Mouse (Mus musculus) liver (tissue): Measurements from ENCODE around the gene Cept1.
A peak's percentile ranks its signal among the peaks of the same experiment; 100 is the strongest.
"Not testable (repeated sequence)": the region's sequence is repeated elsewhere in the genome, so short reads cannot be mapped to it uniquely, and the experiment has no call there.

Experiments used
- DNase-seq: peaks from one replicate; pipeline ENCODE4 v3.0.0-alpha.2; 2020; ENCODE audit warnings: mixed read lengths

The Cept1 gene

DNA sequence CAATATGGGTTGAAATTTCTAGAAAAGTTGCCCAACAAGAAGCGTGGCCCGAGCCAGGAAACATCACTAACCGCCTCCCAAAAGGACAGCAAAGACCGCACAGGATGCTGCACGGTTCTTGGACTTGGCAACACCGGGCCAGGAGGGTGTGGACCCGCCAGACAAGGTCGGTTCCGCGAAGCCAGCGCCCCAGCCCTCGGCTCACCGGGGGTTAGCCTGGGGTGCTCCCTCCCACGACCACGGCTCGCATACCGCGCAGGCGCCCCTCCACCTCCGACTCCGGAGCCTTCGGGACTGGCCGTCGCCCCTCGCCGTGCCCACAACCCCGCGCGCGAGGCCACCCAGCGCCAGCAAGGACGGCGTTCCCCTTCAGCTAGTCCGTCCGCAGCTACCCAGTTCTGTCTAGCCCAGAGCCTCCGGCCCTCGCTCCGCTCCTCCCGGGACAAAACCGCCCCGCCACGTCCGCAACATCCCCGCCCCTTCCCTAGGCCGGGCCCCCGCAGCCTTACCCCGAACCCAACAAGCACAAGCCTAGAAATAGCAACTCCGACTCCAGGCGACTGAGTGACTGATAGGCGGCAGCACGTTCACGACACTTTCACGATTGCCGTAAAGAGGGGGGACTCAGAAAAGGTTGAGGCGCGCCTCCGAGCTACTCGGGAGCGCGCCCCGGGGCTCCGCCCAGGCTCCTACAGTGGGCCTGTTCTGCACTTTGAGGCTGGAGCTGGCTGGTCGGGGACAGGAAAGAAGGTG, at the start of gene Cept1, which contains the start of gene Dram2:
Gene Cept1, minus strand, starts transcription at position 632 of the 753 bp plus-strand sequence.
Gene Dram2, plus strand, starts transcription at position 628 of the 753 bp plus-strand sequence.
- peak; percentile 92 for DNase-seq

DNA sequence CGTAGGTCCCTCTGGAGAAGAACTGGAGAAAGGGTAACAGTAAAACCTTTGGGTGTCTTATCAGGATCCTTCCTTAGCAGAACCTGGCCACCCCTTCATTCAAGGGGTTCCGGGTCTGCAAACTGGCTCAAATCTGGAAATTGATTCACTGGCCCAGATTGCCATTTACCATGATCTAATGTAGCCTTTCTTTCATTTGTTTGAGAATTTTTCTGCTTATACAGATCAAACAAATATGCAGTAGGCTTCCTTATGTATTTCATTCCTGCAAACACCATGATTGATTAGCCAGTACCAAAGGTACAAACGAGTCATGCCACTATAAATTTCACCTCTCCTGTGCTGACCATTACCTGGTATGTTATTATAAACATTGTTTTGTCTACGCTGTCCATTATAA, 46.0 kb upstream of the Cept1 start:
- not testable (repeated sequence) for DNase-seq

GRCm38 (mm10) chr3:106579296-106579695, 31.7 kb upstream of the Cept1 start:
- DNase-seq = no peak

GRCm38 (mm10) chr3:106573191-106573590, 25.6 kb upstream of the Cept1 start:
- DNase-seq = no peak

GRCm38 (mm10) chr3:106565876-106566275, 18.3 kb upstream of the Cept1 start:
- no peak for DNase-seq

DNA sequence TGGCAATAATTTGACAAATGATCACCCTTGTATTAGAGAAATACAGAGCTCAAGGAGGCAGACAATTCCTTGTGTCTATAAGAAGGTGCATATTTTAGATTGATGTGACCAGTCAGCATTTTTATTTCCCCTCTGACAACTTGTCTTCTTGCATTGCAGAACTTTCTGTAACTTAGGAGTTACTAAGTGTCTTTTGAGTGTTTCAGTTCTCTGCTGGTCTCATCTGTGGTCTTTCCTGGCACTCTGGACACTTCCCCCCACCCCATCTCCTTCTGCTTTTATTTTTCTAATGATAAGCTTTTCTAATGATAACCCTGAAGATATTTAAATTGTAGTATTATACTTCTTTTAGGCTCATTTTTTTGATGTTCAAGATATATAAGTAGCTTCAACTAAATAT, 10.7 kb upstream of the Cept1 start:
- no peak for DNase-seq

GRCm38 (mm10) chr3:106555743-106556250, 8.2 kb upstream of the Cept1 start:
- no peak for DNase-seq

DNA sequence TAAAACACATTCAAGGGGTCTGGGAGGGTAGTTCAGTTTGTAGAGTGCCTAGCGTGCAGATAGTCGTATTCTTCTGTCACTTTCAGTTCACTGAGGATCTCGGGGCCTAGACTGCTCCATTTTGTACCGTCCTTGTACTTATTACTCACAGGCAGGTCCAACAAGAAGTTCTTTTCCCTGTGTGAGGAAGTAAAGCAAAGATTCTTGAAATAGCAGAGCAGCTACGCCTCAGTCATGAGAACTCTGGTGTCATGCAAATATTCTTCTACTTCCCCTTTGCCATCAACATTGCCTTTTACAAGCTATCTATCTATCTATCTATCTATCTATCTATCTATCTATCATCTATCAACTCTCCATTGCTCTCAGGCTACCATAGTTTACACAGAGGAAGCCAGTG, 5.8 kb upstream of the Cept1 start:
- DNase-seq = no peak

DNA sequence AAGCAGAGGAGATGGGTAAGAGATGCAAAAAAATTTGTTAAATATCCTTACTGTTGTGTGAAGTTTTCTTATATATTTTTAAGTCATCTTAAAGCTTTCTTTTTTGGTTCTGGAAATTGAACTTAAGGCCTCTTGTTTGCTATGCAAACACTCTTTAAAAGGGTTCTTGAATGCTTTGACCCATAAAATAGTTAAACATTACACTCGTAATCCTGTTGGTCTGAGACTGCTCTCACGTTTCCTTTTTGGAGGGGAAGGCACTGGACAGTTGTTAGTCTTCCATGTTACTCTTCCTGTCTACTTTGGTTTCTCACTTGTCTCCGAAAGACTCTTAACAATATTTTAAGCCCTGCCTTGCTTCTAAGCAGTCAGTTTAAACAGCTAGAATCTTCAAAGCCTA, 1.4 kb upstream of the Cept1 start:
- no peak for DNase-seq

DNA sequence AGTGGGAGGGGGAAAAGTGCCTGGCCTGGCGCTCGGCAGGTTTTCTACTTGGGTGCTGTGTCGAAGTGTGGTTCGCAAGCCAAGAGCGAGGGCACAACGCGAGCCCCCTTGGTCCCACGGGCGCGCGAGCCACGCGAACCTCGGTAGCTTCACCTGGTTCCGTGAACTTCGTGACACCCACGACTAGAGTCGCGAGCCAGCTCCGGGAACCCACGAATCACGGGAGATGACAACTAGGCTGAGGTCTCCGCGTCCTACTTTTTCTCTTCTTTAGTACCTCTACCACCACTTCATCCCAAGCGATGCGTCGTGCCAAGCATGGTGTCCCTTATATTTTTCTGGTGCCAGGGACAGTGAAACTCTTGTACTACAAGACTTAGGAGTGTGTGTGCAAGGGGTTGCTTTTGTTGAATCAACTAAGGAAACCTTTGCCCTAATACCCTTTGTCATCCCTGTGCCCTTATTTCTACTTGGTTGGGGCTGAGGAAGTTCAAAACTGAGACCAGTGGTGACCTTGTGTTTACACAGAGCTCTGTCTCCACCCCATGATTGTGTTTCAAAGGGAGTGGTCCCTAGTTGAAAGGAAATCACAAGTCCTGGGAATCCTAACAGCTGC, 430 bp upstream of the Cept1 start:
- DNase-seq = no peak

DNA sequence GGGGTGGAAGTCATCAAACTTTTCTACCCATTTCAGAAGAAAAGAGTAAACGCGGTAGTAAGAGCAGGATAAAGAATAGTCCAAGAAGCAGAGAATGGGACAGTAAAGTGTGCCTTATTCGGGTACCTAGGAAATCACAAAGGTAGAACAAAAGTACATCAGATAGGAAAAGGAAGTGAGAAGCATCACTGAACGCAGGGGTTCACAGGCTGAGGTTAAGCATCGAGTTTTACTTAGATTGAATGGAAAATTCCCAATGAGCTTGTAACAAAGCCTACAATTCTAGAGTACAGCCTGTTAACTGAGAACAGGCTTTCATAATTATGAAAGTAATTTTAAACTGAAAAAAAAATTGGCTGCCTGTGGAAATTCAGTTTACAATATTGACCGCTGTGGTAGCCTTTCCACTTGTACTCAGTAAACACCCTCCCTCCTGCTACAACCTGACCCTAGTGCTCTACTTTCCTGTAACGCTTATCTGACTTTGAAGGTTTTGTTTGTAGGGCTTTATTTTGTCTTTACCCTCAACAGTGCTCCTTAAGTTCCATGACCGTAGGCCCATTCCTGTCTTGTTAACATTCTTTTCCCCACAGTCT, 2.8 kb downstream of the Cept1 start:
- DNase-seq = no peak

DNA sequence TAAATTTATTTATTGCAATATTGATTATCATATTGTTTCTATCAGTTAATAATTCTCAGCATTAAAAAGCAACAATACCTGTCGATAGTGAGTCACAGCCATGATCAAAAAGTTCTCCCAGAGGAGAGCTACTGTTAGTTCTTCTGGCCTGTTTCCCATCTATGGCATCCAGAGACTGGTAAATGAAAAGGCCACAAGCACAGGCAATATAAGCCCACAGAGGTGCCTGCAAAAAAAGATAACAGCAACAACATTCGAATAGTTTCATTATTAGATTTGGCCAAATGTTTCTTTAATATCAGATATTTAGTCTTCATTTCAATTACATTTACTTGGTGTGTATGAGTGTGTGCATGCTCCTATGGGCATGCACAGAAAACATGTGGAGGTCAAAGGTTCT, 14.3 kb downstream of the Cept1 start:
- DNase-seq = no peak

GRCm38 (mm10) chr3:106528032-106528431, 19.6 kb downstream of the Cept1 start:
- DNase-seq = no peak

- no peak for DNase-seq
Observed at GRCm38 (mm10) chr3:106526411-106526810, 21.2 kb downstream of the Cept1 start.

DNA sequence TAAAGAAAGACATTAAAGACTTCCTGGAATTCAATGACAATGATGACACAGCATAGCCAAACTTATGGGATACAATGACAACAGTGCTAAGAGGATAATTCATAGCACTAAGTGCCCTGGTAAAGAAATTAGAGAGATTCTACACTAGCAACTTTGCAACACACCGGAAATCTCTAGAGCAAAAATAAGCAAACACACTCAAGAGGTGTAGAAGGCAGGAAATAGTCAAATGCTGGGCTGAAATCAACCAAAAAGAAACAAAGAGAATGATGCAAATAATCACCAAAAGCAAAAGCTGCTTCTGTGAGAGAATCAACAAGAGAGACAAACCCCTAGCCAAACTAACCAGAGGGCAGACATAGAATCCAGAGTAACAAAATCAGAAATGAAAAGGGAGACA, 24.9 kb downstream of the Cept1 start:
- DNase-seq = no peak

DNA sequence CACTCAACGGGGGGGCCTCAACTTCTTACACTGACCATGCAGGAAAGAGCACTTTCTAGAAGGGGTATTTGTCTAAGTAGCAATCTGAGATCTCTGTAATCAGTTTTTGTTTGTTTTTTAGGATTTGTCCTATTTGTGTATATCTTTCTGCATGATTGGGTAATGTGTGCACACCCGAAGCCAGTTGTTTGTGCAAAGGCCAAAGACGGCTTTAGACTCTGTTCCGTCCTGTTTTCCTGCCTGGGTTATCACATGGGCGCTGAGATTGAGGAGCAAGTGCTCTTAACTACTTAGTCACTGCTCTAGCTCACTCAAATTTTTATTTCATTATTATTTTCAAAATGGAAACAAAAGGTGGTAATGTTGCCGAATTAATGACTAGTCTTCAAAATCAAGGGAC, 32.6 kb downstream of the Cept1 start:
- DNase-seq = peak; percentile 9

DNA sequence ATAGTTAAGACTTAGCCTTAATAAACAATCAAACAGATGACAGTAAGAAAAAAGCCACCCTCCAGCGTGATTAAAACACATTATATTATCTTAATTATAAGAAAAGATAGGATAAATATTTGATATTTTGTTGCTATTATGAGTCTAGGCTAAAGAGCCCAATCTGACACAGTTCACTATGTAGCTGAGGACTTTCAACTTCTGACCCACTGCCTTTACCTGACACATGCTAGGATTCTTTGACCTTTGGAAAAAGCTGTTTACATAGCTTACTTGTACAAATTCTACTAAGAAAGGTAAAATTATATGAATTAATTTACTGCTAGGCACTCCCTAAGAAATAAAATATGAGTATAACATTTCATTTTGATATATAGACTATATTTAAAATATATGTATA, 36.9 kb downstream of the Cept1 start:
- DNase-seq = no peak

GRCm38 (mm10) chr3:106502892-106503291, 44.7 kb downstream of the Cept1 start:
- no peak for DNase-seq

DNA sequence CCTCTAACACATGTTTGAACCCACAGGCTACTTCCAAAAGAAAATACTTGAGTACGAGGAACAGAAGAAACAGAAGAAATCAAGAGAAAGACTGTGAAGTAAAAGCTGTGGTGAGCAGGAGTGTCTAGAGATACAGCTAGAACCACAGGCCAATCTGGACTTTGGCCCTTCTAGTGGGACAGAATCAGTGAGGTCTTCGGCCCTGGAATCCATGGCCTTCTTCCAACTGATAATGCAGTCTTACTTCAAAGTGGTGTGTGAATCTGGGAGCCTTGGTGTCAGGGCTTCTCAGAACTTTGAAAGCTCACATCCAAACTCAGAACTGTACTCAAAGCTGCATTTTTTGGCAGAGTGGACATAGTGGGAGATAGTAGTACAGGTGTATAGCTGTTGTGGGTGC, 47.1 kb downstream of the Cept1 start:
- no peak for DNase-seq

DNA sequence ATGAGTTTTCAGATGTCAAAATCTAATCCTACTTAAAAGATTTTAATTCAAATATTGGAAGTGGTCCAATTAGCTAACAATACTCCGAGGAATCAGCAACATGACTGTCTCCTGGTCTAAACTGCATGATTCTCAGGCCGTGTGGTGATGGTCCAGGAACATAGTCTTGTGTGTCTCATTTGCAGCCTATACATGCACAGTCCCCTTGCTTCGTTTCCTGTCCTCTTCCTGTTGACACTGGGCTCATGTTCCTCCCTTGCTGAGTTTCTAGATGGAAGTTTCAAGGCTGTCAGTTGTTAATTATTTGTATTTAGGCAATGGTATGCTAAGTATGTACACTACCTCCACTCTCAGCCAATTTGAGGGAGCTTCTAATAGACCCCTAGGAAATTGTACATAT, 50.6 kb downstream of the Cept1 start:
- DNase-seq = no peak

GRCm38 (mm10) chr3:106496045-106496721, 51.4 kb downstream of the Cept1 start:
- peak; percentile 68 for DNase-seq

DNA sequence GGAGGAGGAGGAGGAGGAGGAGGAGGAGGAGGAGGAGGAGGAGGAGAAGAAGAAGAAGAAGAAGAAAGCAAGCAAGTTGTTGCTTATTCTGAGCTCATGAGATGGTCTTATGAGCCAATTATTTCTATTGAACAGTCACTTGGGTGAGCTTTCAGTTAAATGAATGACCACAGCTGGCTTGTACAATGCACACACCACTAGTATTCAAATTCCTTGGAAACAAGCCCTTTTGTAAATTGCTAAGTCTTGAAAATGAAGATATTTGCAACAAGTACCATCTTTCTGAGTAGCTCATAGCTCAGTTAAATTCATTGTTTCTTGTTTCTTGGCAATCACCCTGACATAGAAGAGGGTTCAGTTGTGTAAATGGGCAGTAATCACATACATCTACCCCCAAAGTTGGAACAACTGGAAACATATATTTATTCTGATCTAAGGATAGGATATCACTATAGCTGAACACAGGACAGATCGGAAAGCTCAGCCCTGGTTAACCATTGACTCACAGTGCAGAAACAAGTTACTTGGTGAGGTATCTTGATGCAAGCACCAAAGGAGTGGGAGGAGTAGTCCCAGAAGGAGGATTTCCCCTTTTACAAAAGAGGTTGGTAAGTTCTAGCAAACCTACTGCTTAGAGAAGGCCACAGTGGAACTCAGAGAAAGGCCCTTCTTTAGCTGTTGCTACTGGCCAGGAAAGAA, 52.1 kb downstream of the Cept1 start:
- no peak for DNase-seq
